Mouse (Mus musculus): ENCODE results near the gene Cbx4.

Cbx4 gene

GRCm38 (mm10) chr11:119083724-119084445 lies 2.1 kb downstream of the Cbx4 start:
- DNase-seq: peak; percentile 46 to 52

- DNase-seq: peak in 1 of 2 experiments; percentile 22
Observed at GRCm38 (mm10) chr11:119082638-119083599, 3.1 kb downstream of the Cbx4 start.

- peak; percentile 30 to 59 for DNase-seq
Observed at GRCm38 (mm10) chr11:119081839-119082637, 4.0 kb downstream of the Cbx4 start.

GRCm38 (mm10) chr11:119081148-119081838 lies 4.7 kb downstream of the Cbx4 start:
- peak in 1 of 2 experiments; percentile 20 for DNase-seq

- DNase-seq: no peak
Observed at GRCm38 (mm10) chr11:119080461-119081147, 5.4 kb downstream of the Cbx4 start.

- DNase-seq: no peak
Observed at GRCm38 (mm10) chr11:119079445-119079837, 6.6 kb downstream of the Cbx4 start.

GRCm38 (mm10) chr11:119078691-119079444 lies 7.2 kb downstream of the Cbx4 start:
- peak; percentile 41 to 44 for DNase-seq

- DNase-seq: no peak
Observed at GRCm38 (mm10) chr11:119077755-119078154, 8.3 kb downstream of the Cbx4 start.

GRCm38 (mm10) chr11:119075805-119076204 lies 10.2 kb downstream of the Cbx4 start:
- DNase-seq: no peak

- no peak for DNase-seq
Observed at GRCm38 (mm10) chr11:119073876-119074433, 12.1 kb downstream of the Cbx4 start.

GRCm38 (mm10) chr11:119072986-119073385 lies 13.0 kb downstream of the Cbx4 start:
- no peak for DNase-seq

GRCm38 (mm10) chr11:119072239-119072638 lies 13.8 kb downstream of the Cbx4 start:
- no peak for DNase-seq

GRCm38 (mm10) chr11:119066841-119067240 lies 19.2 kb downstream of the Cbx4 start:
- no peak for DNase-seq

GRCm38 (mm10) chr11:119059256-119059655 lies 26.8 kb downstream of the Cbx4 start:
- DNase-seq: no peak

- peak in 1 of 2 experiments; percentile 32 for DNase-seq
Observed at GRCm38 (mm10) chr11:119058041-119058995, 27.7 kb downstream of the Cbx4 start.

- DNase-seq: peak in 1 of 2 experiments; percentile 13
Observed at GRCm38 (mm10) chr11:119057291-119057690, 28.7 kb downstream of the Cbx4 start.

GRCm38 (mm10) chr11:119056301-119057211 lies 29.5 kb downstream of the Cbx4 start:
- peak in 1 of 2 experiments; percentile 47 for DNase-seq

GRCm38 (mm10) chr11:119055571-119056131 lies 30.4 kb downstream of the Cbx4 start:
- DNase-seq: peak in 1 of 2 experiments; percentile 35
